Mouse (Mus musculus) lung, adult 2 months (tissue): ENCODE data around the gene Pkdrej.

ENCODE experiments used
- CTCF ChIP-seq: fragments of 200-500 bp; IDR thresholded peaks from 2 replicates; pipeline ENCODE4 v1.5.1; 2011; ENCODE audit warnings: mild to moderate bottlenecking, low read length, control low read depth; ENCODE audit not compliant: insufficient read depth
- POLR2A ChIP-seq: fragments of 200-500 bp; IDR thresholded peaks from 2 replicates; pipeline ENCODE4 v1.6.1; 2011; ENCODE audit warnings: low read depth, mild to moderate bottlenecking, control low read depth, low read length, borderline replicate concordance; ENCODE audit errors: extremely low read depth

- TF ChIP-seq CTCF: no peak
- TF ChIP-seq POLR2A: no peak
Measured at GRCm38 (mm10) chr15:85813428-85813827, 8.1 kb downstream of the Pkdrej start.
